Comparison of ENCODE assay signal across 9 mouse cellular contexts in genomic region chr1:192449572-192450351, GRCm38 (mm10).
DNase-seq lines count a peak whose midpoint lies in the region; ATAC-seq lines count a peak whose summit lies in the region.
"Had no signal": no experiment of that assay in that cellular context is flagged by ENCODE, and none has a peak within 500 bp of the region (broad histone marks: within the 10 kb centered on the region; RNA-seq: fewer than 3 reads in every experiment).

No protein-coding gene starts in this region.

- H3K9ac ChIP-seq in lung, embryonic 16.5 days (ENCODE audit: low read length) = no peak overlapping the region
- no peak overlapping the region for H3K9ac ChIP-seq in midbrain, embryonic 15.5 days
- H3K9ac ChIP-seq: hindbrain, embryonic 13.5 days had no signal

- no peak overlapping the region for H3K4me2 ChIP-seq in lung, embryonic 16.5 days (ENCODE audit: low read depth, low read length)
- no peak overlapping the region for H3K4me2 ChIP-seq in midbrain, embryonic 15.5 days
- H3K4me2 ChIP-seq: hindbrain, embryonic 13.5 days had no signal

- no peaks in the 10 kb centered on the region for H3K9me3 ChIP-seq in lung, embryonic 16.5 days (ENCODE audit: control insufficient read depth, low read length)
- no peaks in the 10 kb centered on the region for H3K9me3 ChIP-seq in midbrain, embryonic 15.5 days
- H3K9me3 ChIP-seq: hindbrain, embryonic 13.5 days had no signal

- no peaks in the 10 kb centered on the region for H3K36me3 ChIP-seq in lung, embryonic 16.5 days (ENCODE audit: control insufficient read depth, insufficient read depth, low read length)
- no peaks in the 10 kb centered on the region for H3K36me3 ChIP-seq in midbrain, embryonic 15.5 days (replicated peaks)
- H3K36me3 ChIP-seq: hindbrain, embryonic 13.5 days had no signal

- H3K4me3 ChIP-seq in lung, embryonic 16.5 days (ENCODE audit: low read length) = no peak overlapping the region
- H3K4me3 ChIP-seq in midbrain, embryonic 15.5 days = no peak overlapping the region
- H3K4me3 ChIP-seq: hindbrain, embryonic 13.5 days had no signal

- H3K27me3 ChIP-seq in lung, embryonic 16.5 days (ENCODE audit: control insufficient read depth, insufficient read depth, low read depth, low read length) = no peaks in the 10 kb centered on the region
- no peaks in the 10 kb centered on the region for H3K27me3 ChIP-seq in midbrain, embryonic 15.5 days (replicated peaks)
- H3K27me3 ChIP-seq: hindbrain, embryonic 13.5 days had no signal

- peak; percentile 66 for ATAC-seq in cerebellum, adult (ENCODE audit: insufficient number of reproducible peaks, low FRiP score, low TSS enrichment)
- ATAC-seq in lung, embryonic 16.5 days (ENCODE audit: low read depth) = peak; percentile 31; the same call in 1 of the 2 replicates
- ATAC-seq in midbrain, embryonic 15.5 days (replicated peaks) = no peak

- DNase-seq in kidney, postnatal 10 days = peak; percentile 15
- DNase-seq in kidney, adult 18-20 months = no peak
- DNase-seq in Muller cell, postnatal 12 days (ENCODE audit: inconsistent ontology term) = peak; percentile 83
- no peak for DNase-seq in spleen, postnatal 14 days (ENCODE audit: low spot score in 2 of 2)
- DNase-seq: right cerebral cortex, postnatal 25 days had no signal

- no peak overlapping the region for H3K27ac ChIP-seq in lung, embryonic 16.5 days (ENCODE audit: low read length)
- no peak overlapping the region for H3K27ac ChIP-seq in midbrain, embryonic 15.5 days
- H3K27ac ChIP-seq: hindbrain, embryonic 13.5 days had no signal

- WGBS in lung, embryonic 16.5 days = 51% methylated on average over 4 of the region's 4 CpGs
- WGBS in midbrain, embryonic 15.5 days = 58% methylated on average over 4 of the region's 4 CpGs

- peaks cover 5% of the 10 kb centered on the region; the same call in 1 of the 2 replicates for H3K4me1 ChIP-seq in lung, embryonic 16.5 days (replicated peaks; ENCODE audit: control insufficient read depth, insufficient read depth, low read length)
- H3K4me1 ChIP-seq in midbrain, embryonic 15.5 days = peaks cover 7% of the 10 kb centered on the region

Comparison
In these comparisons a context has a peak if more than half of its experiments do, and no peak if none do; other contexts are left out.
1. DNase-seq: peak in kidney, postnatal 10 days (single experiment) and Muller cell, postnatal 12 days (single experiment); none in kidney, adult 18-20 months (single experiment) and spleen, postnatal 14 days (0 of 2).